In genomic region chr10:61943480-61943879, GRCm38 (mm10) we compare ENCODE assay signal across 16 mouse cellular contexts. TPM values are rescaled to one million over a fixed set of nuclear protein-coding genes. Genes with fewer than 3 reads are reported as not detected.
A peak's percentile ranks its signal among the peaks of the same experiment; 100 is the strongest.
DNase-seq lines count a peak whose midpoint lies in the region; ATAC-seq lines count a peak whose summit lies in the region.
"Had no signal": no experiment of that assay in that cellular context is flagged by ENCODE, and none has a peak within 500 bp of the region (broad histone marks: within the 10 kb centered on the region; RNA-seq: fewer than 3 reads in every experiment).

No protein-coding gene starts in this region.

- H3K9me3 ChIP-seq in hindbrain, embryonic 10.5 days, result no peaks in the 10 kb centered on the region
- no peaks in the 10 kb centered on the region for H3K9me3 ChIP-seq in hindbrain, embryonic 11.5 days (ENCODE audit: control insufficient read depth, low read length)
- H3K9me3 ChIP-seq in limb, embryonic 11.5 days (ENCODE audit: control insufficient read depth, low read length), result no peaks in the 10 kb centered on the region
- H3K9me3 ChIP-seq: midbrain, embryonic 12.5 days; neural tube, embryonic 12.5 days had no signal

- H3K27ac ChIP-seq in hindbrain, embryonic 10.5 days, result peak overlapping the region; percentile 5; the same call in 1 of the 2 replicates
- H3K27ac ChIP-seq in hindbrain, embryonic 11.5 days (ENCODE audit: low read depth, low read length), result no peak overlapping the region
- H3K27ac ChIP-seq in limb, embryonic 11.5 days (replicated peaks; ENCODE audit: low read depth, low read length), result no peak overlapping the region
- H3K27ac ChIP-seq: gastrocnemius, adult 2 months; midbrain, embryonic 12.5 days; neural tube, embryonic 12.5 days had no signal

- H3K4me3 ChIP-seq in hindbrain, embryonic 10.5 days, result no peak overlapping the region
- no peak overlapping the region for H3K4me3 ChIP-seq in hindbrain, embryonic 11.5 days (ENCODE audit: low read depth, low read length)
- H3K4me3 ChIP-seq in limb, embryonic 11.5 days (ENCODE audit: low read depth, low read length), result no peak overlapping the region
- H3K4me3 ChIP-seq: gastrocnemius, adult 2 months; midbrain, embryonic 12.5 days; neural tube, embryonic 12.5 days had no signal

- H3K36me3 ChIP-seq in hindbrain, embryonic 10.5 days, result no peaks in the 10 kb centered on the region
- no peaks in the 10 kb centered on the region for H3K36me3 ChIP-seq in hindbrain, embryonic 11.5 days (ENCODE audit: control insufficient read depth, insufficient read depth, low read length)
- H3K36me3 ChIP-seq in limb, embryonic 11.5 days (ENCODE audit: control insufficient read depth, insufficient read depth, low read length), result no peaks in the 10 kb centered on the region
- H3K36me3 ChIP-seq: midbrain, embryonic 12.5 days; neural tube, embryonic 12.5 days had no signal

- H3K4me1 ChIP-seq in hindbrain, embryonic 10.5 days (replicated peaks), result peaks cover 19% of the 10 kb centered on the region
- no peaks in the 10 kb centered on the region for H3K4me1 ChIP-seq in hindbrain, embryonic 11.5 days (replicated peaks; ENCODE audit: control insufficient read depth, insufficient read depth, low read length)
- H3K4me1 ChIP-seq in limb, embryonic 11.5 days (ENCODE audit: control insufficient read depth, insufficient read depth, low read length), result peaks cover 10% of the 10 kb centered on the region; the same call in 1 of the 2 replicates

- peaks cover 30% of the 10 kb centered on the region for H3K27me3 ChIP-seq in hindbrain, embryonic 10.5 days (ENCODE audit: insufficient read depth, poor library complexity, severe bottlenecking)
- no peaks in the 10 kb centered on the region for H3K27me3 ChIP-seq in hindbrain, embryonic 11.5 days (ENCODE audit: control insufficient read depth, insufficient read depth, low read length)
- H3K27me3 ChIP-seq in limb, embryonic 11.5 days (ENCODE audit: control insufficient read depth, insufficient read depth, low read length), result peaks cover 13% of the 10 kb centered on the region

- WGBS in hindbrain, embryonic 10.5 days, result 53% methylated on average over 10 of the region's 10 CpGs
- WGBS in hindbrain, embryonic 11.5 days, result 50% methylated on average over 10 of the region's 10 CpGs
- WGBS in limb, embryonic 11.5 days, result 12% methylated on average over 10 of the region's 10 CpGs

- peak; percentile 42 for DNase-seq in hindbrain, embryonic 10.5 days (ENCODE audit: low spot score)
- DNase-seq in hindbrain, embryonic 11.5 days (ENCODE audit: low spot score), result no peak
- peak; percentile 14 for DNase-seq in lung, postnatal 36 days
- DNase-seq in lung, postnatal 4 days, result no peak
- peak; percentile 58 for DNase-seq in limb, embryonic 11.5 days (ENCODE audit: low spot score)
- no peak for DNase-seq in adipocyte (ENCODE audit: low spot score)
- no peak for DNase-seq in urinary bladder, postnatal 25 days (ENCODE audit: low spot score)
- DNase-seq: adrenal gland, postnatal 10 days; cerebellum, adult 9-11 months; gastrocnemius, adult 2 months; kidney, adult 18-20 months; liver, postnatal 0 days; thymus, adult 2 months had no signal

- ATAC-seq in hindbrain, embryonic 11.5 days (ENCODE audit: low FRiP score), result no peak
- 0 out of 2 replicates have a peak, but pooled peaks have one; percentile 22 for ATAC-seq in limb, embryonic 11.5 days (ENCODE audit: insufficient number of reproducible peaks, low FRiP score, low TSS enrichment, low read depth)
- ATAC-seq: liver, postnatal 0 days had no signal

- no peak overlapping the region for H3K9ac ChIP-seq in hindbrain, embryonic 11.5 days (ENCODE audit: low read depth, low read length)
- no peak overlapping the region for H3K9ac ChIP-seq in limb, embryonic 11.5 days (ENCODE audit: low read length)
- H3K9ac ChIP-seq: liver, postnatal 0 days; midbrain, embryonic 12.5 days; neural tube, embryonic 12.5 days had no signal

- H3K4me2 ChIP-seq in hindbrain, embryonic 11.5 days (replicated peaks; ENCODE audit: low read depth, low read length), result no peak overlapping the region
- H3K4me2 ChIP-seq in limb, embryonic 11.5 days (ENCODE audit: low read depth, severe bottlenecking), result no peak overlapping the region
- H3K4me2 ChIP-seq: midbrain, embryonic 12.5 days; neural tube, embryonic 12.5 days had no signal

RNA-seq across cellular contexts. Expression of gene Col13a1, which starts 35.4 kb away (rescaled TPM):
- polyA plus RNA-seq in hindbrain, embryonic 10.5 days (2016; fragmentation: Nextera tagmentation; extraction: Ambion mirVana), result 1.9 and 2.5 TPM in 2 replicates
- 1.5 and 1.9 TPM in 2 replicates for polyA plus RNA-seq in hindbrain, embryonic 11.5 days (2014; fragmentation: Nextera tagmentation; extraction: Ambion mirVana)
- polyA plus RNA-seq in limb, embryonic 11.5 days (2014; fragmentation: Nextera tagmentation; extraction: Ambion mirVana), result 1.0 and 1.3 TPM in 2 replicates
- polyA plus RNA-seq: C2C12 had no signal

Comparison
In these comparisons a context has a peak if more than half of its experiments do, and no peak if none do; other contexts are left out.
1. DNase-seq: peak in hindbrain, embryonic 10.5 days (single experiment), lung, postnatal 36 days (single experiment) and limb, embryonic 11.5 days (single experiment); none in hindbrain, embryonic 11.5 days (single experiment), lung, postnatal 4 days (0 of 2), adipocyte (single experiment) and urinary bladder, postnatal 25 days (single experiment).